Mouse (Mus musculus) adrenal gland (tissue): ENCODE measurements around the gene Olfr1318.

Source experiments
- intact Hi-C: fragments of 180-260 bp; cut with DNase I; formaldehyde crosslinking; loops from one replicate; pipeline ENCODE4 v1.15.1; 2025
- long read RNA-seq, 2 experiments: library from polyadenylated mRNA; unstranded; transcript quantifications; one replicate each; pipeline ENCODE4 v2.0.0; 2020; ENCODE audit warnings: borderline replicate concordance in 1 of 2; ENCODE audit not compliant: insufficient replicate concordance in 1 of 2

Olfr1318 gene
- long read RNA-seq, experiment 1: 0 reads
- long read RNA-seq, experiment 2: 0 reads

DNA sequence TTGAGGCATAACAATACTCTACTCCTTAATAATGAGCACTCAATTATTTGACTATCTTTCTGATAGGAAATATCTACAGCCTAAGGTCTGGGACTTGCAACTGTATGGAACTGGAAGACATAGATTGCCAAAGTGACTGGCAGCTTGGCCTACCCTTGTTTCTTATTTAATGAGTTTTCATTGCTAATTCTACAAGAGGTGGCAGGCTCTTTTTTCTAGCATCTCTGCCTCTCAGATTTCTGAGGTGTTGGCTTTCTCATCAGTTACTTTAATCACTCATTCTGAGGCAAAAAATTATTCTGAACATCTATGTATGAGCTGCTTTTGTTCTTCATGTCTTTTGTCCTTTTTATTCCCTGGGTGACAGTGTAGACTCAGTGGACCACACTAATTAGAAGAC is at the start of gene Olfr1318:
Olfr1318 (plus strand) TSS at position 301 of the 400 bp plus-strand sequence.
- intact Hi-C loops: no loop called here

- intact Hi-C loops: no loop called here
Measured at GRCm38 (mm10) chr2:112115340-112115739, 38.7 kb upstream of the Olfr1318 start, which contains the start of gene Olfr1315-ps1. TSS of gene Olfr1315-ps1 (minus strand) at chr2:112115440.

- intact Hi-C loops: no loop called here
Measured at GRCm38 (mm10) chr2:112134877-112135276, 19.1 kb upstream of the Olfr1318 start, which contains the start of gene Olfr1316. TSS of gene Olfr1316 (minus strand) at chr2:112134977.

DNA sequence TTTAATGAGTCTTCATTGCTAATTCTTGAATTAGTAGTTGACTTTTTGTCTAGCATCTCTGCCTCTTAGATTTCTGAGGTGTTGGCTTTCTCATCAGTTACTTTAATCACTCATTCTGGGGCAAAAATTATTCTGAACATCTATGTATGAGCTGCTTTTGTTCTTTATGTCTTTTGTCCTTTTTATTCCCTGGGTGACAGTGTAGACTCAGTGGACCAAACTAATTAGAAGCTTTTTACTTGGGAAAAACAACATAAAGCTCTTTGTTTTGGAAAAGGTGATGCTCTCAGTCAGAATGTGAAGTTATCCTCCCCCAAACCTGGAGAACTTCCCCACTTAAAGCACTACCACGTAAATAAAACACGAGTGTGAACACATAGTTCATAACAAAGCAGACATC is 14.0 kb upstream of the Olfr1318 start, which contains the start of gene Olfr1317:
Olfr1317 (plus strand) TSS at position 301 of the 400 bp plus-strand sequence.
- intact Hi-C loops: no loop called here

GRCm38 (mm10) chr2:112196859-112197258 is 42.9 kb downstream of the Olfr1318 start:
- intact Hi-C loops: loop anchor here (10.0 kb wide), 2 partner anchors 148 to 278 kb away; no protein-coding TSS in a partner anchor

DNA sequence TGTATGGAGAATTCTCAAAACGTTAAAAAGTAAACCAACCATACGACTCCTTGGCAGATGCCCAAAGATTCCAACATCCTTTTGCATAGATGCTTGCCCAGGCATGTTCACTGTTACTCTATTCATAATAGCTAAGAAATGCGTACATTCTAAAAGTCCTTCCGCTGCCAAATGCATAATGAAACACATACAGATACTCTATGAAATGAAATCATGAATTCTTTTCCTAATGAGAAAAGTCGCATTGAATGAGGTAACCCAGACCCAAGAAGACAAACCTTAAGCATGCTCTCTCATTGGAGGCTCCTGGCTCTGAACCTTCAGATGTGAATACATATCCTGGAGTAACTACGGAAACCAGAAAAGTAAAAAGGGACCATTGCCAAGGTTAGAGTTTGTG is 49.1 kb downstream of the Olfr1318 start:
- intact Hi-C loops: no loop called here
